Mouse (Mus musculus): ENCODE measurements at regions not wholly inside any gene's neighbourhood (a gene's known extent, or its start where the extent isn't known, plus 50 kb on each side); places are given as distances from the start of the nearest gene placed in this dataset.

DNA sequence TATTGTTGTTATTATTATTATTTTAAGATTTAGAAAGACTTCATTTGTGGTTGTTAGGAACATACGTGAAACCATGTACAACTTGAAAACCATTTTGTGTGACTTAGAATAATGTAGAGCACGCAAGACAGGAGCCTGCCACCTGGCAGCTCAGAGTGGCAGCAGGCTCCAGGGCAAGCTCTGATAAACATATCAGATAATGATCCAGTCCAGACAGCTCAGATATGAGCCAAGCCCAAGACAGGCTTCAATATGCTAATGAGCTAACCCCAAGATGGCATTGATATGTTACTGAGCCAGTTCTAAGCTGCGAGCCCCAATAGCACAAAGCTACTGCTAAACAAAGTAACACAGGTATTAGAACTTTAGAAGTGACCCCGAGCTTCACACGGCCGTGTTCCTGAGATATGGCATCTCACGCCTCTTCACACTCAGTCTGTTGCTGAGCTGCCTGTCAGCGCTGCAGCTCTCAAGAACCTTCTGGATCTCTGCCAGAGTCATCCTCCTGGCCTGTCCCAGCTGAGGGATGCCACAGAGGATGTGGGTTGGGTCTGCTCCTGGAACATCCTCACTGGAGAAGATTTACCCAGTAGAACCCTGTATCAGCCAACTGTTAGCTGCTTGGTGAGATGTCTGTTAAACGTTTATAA is 93.9 kb upstream of the Tgm3 start:
- TF ChIP-seq CTCF (IDR thresholded peaks at IDR 0.05; ENCODE audit: low read depth): no peak
- TF ChIP-seq EP300 (IDR thresholded peaks at IDR 0.05; ENCODE audit: low read depth): no peak

All from liver, embryonic 14.5 days (tissue).